Mouse (Mus musculus) heart, embryonic 14.5 days (tissue): Measurements from ENCODE around the gene Zdhhc23. TPM values are rescaled to one million over a fixed set of nuclear protein-coding genes. Genes with fewer than 3 reads are reported as not detected.

Experiments used
- ATAC-seq: fragments of 200-750 bp; cut with Nextera tagmentation; 2 replicates; pipeline ENCODE4 v1.8.0; 2017; ENCODE audit warnings: low read depth, moderate TSS enrichment; ENCODE audit not compliant: insufficient number of reproducible peaks, insufficient read depth, low FRiP score
- H3K27ac ChIP-seq, 2 experiments: fragments of 200-500 bp in 1 of 2; fragments of 300-500 bp in 1 of 2; sonication (generic) in 1 of 2; replicated peaks in 1 of 2; 2 replicates each; pipeline ENCODE4 v1.5.1; 2012 to 2014; ENCODE audit warnings: low read depth in 2 of 2, low read length in 2 of 2, control low read depth in 1 of 2, mild to moderate bottlenecking in 1 of 2, mixed read lengths in 1 of 2; ENCODE audit not compliant: control insufficient read depth in 1 of 2, insufficient read depth in 1 of 2
- H3K27me3 ChIP-seq: fragments of 300-500 bp; sonication (generic); 2 replicates; pipeline ENCODE4 v1.6.1; 2014; ENCODE audit warnings: mild to moderate bottlenecking, low read length, control low read depth; ENCODE audit not compliant: control insufficient read depth, insufficient read depth
- H3K36me3 ChIP-seq: fragments of 300-500 bp; sonication (generic); 2 replicates; pipeline ENCODE4 v1.6.1; 2014; ENCODE audit warnings: mild to moderate bottlenecking, control low read depth, low read length, mixed read lengths; ENCODE audit not compliant: control insufficient read depth, insufficient read depth
- H3K4me1 ChIP-seq, 2 experiments: fragments of 200-500 bp in 1 of 2; fragments of 300-500 bp in 1 of 2; sonication (generic) in 1 of 2; 2 replicates each; pipeline ENCODE4 v1.6.1; 2012 to 2014; ENCODE audit warnings: low read length in 2 of 2, control low read depth in 1 of 2, mixed read lengths in 1 of 2; ENCODE audit not compliant: control insufficient read depth in 2 of 2, insufficient read depth in 2 of 2
- H3K4me2 ChIP-seq: fragments of 300-500 bp; sonication (generic); 2 replicates; pipeline ENCODE4 v1.6.1; 2014; ENCODE audit warnings: mild to moderate bottlenecking, low read length
- H3K4me3 ChIP-seq, 2 experiments: fragments of 200-500 bp in 1 of 2; fragments of 300-500 bp in 1 of 2; sonication (generic) in 1 of 2; 2 replicates each; pipeline ENCODE4 v1.5.1; 2012 to 2014; ENCODE audit warnings: low read length in 2 of 2, mild to moderate bottlenecking in 2 of 2, control low read depth in 1 of 2, low read depth in 1 of 2, moderate library complexity in 1 of 2; ENCODE audit not compliant: control insufficient read depth in 1 of 2, insufficient read depth in 1 of 2
- H3K9ac ChIP-seq: fragments of 300-500 bp; sonication (generic); 2 replicates; pipeline ENCODE4 v1.6.1; 2014; ENCODE audit warnings: mild to moderate bottlenecking, low read length
- H3K9me3 ChIP-seq: fragments of 300-500 bp; sonication (generic); 2 replicates; pipeline ENCODE4 v1.6.1; 2016; ENCODE audit warnings: low read length, control low read depth; ENCODE audit not compliant: control insufficient read depth
- WGBS: fragments of 180-500 bp; shearing (Covaris S2); extraction: QIAGEN DNeasy Blood & Tissue Kit; methylation state at CpG from one replicate; pipeline ENCODE4 v1.1.7; 2014; 5-methylcytosine and 5-hydroxymethylcytosine counted together
- polyA plus RNA-seq: library from polyadenylated mRNA; unstranded; fragments of >200 nt; fragmentation: Nextera tagmentation; extraction: Ambion mirVana; gene quantifications from 2 replicates; pipeline ENCODE4 v1.2.1, GENCODE M21; 2014

Zdhhc23 gene
- polyA plus RNA-seq, 1 experiment from 2014 or later: 1.6 TPM

GRCm38 (mm10) chr16:43980110-43980609, 569 bp upstream of the Zdhhc23 start:
- Histone ChIP-seq H3K4me1 (0 out of 4 replicates have a peak, but pooled peaks cover 0 to 4% of the 10 kb centered on the region in 2 experiments), H3K27ac (no peak overlapping the region), H3K36me3 (no peaks in the 10 kb centered on the region), H3K4me3 (peak overlapping the region; percentile 66 to 67), H3K9me3 (no peaks in the 10 kb centered on the region), H3K4me2 (peak overlapping the region; percentile 96), H3K27me3 (no peaks in the 10 kb centered on the region; the same call in 1 of the 2 replicates), H3K9ac (peak overlapping the region; percentile 78)
- ATAC-seq: no peak
- WGBS: 24% methylated on average over 9 of the region's 9 CpGs

GRCm38 (mm10) chr16:43979010-43979327, 622 bp downstream of the Zdhhc23 start:
- Histone ChIP-seq H3K4me3 (peak overlapping the region; percentile 66 to 67), H3K4me2 (peak overlapping the region; percentile 96), H3K27me3 (no peaks in the 10 kb centered on the region; the same call in 1 of the 2 replicates), H3K27ac (no peak overlapping the region), H3K9me3 (no peaks in the 10 kb centered on the region), H3K36me3 (no peaks in the 10 kb centered on the region), H3K4me1 (0 out of 4 replicates have a peak, but pooled peaks cover 0 to 4% of the 10 kb centered on the region in 2 experiments), H3K9ac (peak overlapping the region; percentile 78)
- 21% methylated on average over 7 of the region's 7 CpGs for WGBS
- no peak for ATAC-seq

GRCm38 (mm10) chr16:43973606-43974220, 5.9 kb downstream of the Zdhhc23 start:
- ATAC-seq: no peak
- H3K36me3 ChIP-seq: peaks cover under 1% of the 10 kb centered on the region; the same call in 1 of the 2 replicates
- H3K27me3 ChIP-seq: no peaks in the 10 kb centered on the region; the same call in 1 of the 2 replicates
- no peak overlapping the region for H3K27ac ChIP-seq
- H3K4me2 ChIP-seq: no peak overlapping the region
- no peaks in the 10 kb centered on the region for H3K9me3 ChIP-seq
- H3K4me3 ChIP-seq: no peak overlapping the region
- no peak overlapping the region for H3K9ac ChIP-seq
- 80% methylated on average over 22 of the region's 22 CpGs for WGBS
- no peaks in the 10 kb centered on the region for H3K4me1 ChIP-seq

- H3K9me3 ChIP-seq: no peaks in the 10 kb centered on the region
- no peak overlapping the region for H3K4me3 ChIP-seq
- H3K4me1 ChIP-seq: no peaks in the 10 kb centered on the region
- 81% methylated on average over 11 of the region's 11 CpGs for WGBS
- ATAC-seq: no peak
- H3K4me2 ChIP-seq: no peak overlapping the region
- H3K9ac ChIP-seq: no peak overlapping the region
- H3K27me3 ChIP-seq: no peaks in the 10 kb centered on the region; the same call in 1 of the 2 replicates
- H3K36me3 ChIP-seq: peaks cover 5% of the 10 kb centered on the region; the same call in 1 of the 2 replicates
- no peak overlapping the region for H3K27ac ChIP-seq
Measured at GRCm38 (mm10) chr16:43973147-43973546, 6.4 kb downstream of the Zdhhc23 start.

- H3K4me1 ChIP-seq: no peaks in the 10 kb centered on the region
- H3K4me2 ChIP-seq: no peak overlapping the region
- no peaks in the 10 kb centered on the region for H3K27me3 ChIP-seq
- 84% methylated on average over 2 of the region's 2 CpGs for WGBS
- H3K9ac ChIP-seq: no peak overlapping the region
- no peaks in the 10 kb centered on the region for H3K9me3 ChIP-seq
- no peak overlapping the region for H3K27ac ChIP-seq
- H3K36me3 ChIP-seq: peaks cover 5% of the 10 kb centered on the region; the same call in 1 of the 2 replicates
- ATAC-seq: no peak
- H3K4me3 ChIP-seq: no peak overlapping the region
Measured at GRCm38 (mm10) chr16:43972391-43972790, 7.2 kb downstream of the Zdhhc23 start.

- H3K27ac ChIP-seq: no peak overlapping the region
- no peak overlapping the region for H3K9ac ChIP-seq
- no peaks in the 10 kb centered on the region for H3K9me3 ChIP-seq
- H3K4me3 ChIP-seq: no peak overlapping the region
- H3K36me3 ChIP-seq: peaks cover 5% of the 10 kb centered on the region; the same call in 1 of the 2 replicates
- no peak for ATAC-seq
- 91% methylated on average over 9 of the region's 9 CpGs for WGBS
- no peak overlapping the region for H3K4me2 ChIP-seq
- H3K4me1 ChIP-seq: no peaks in the 10 kb centered on the region
- H3K27me3 ChIP-seq: no peaks in the 10 kb centered on the region
Measured at GRCm38 (mm10) chr16:43971741-43972140, 7.8 kb downstream of the Zdhhc23 start.

- H3K4me3 ChIP-seq: no peak overlapping the region
- no peaks in the 10 kb centered on the region for H3K9me3 ChIP-seq
- ATAC-seq: no peak
- no peak overlapping the region for H3K9ac ChIP-seq
- 93% methylated on average over 11 of the region's 11 CpGs for WGBS
- no peak overlapping the region for H3K27ac ChIP-seq
- no peaks in the 10 kb centered on the region for H3K27me3 ChIP-seq
- peaks cover 5% of the 10 kb centered on the region; the same call in 1 of the 2 replicates for H3K36me3 ChIP-seq
- H3K4me2 ChIP-seq: no peak overlapping the region
- H3K4me1 ChIP-seq: no peaks in the 10 kb centered on the region
Measured at GRCm38 (mm10) chr16:43971189-43971588, 8.4 kb downstream of the Zdhhc23 start.
